Mouse (Mus musculus) v-Abl transformed pro-B cells (cell line): ENCODE measurements around the gene Lce1a1.
"Not testable (repeated sequence)": the region's sequence is repeated elsewhere in the genome, so short reads cannot be mapped to it uniquely, and the experiment has no call there.

Source experiments
- in situ Hi-C, 2 experiments: fragments of 400-800 bp; cut with MboI; formaldehyde crosslinking; loops; one replicate each; pipeline ENCODE4 v1.15.1; 2025; ENCODE audit not compliant: unreplicated experiment in 2 of 2

Lce1a1 gene

DNA sequence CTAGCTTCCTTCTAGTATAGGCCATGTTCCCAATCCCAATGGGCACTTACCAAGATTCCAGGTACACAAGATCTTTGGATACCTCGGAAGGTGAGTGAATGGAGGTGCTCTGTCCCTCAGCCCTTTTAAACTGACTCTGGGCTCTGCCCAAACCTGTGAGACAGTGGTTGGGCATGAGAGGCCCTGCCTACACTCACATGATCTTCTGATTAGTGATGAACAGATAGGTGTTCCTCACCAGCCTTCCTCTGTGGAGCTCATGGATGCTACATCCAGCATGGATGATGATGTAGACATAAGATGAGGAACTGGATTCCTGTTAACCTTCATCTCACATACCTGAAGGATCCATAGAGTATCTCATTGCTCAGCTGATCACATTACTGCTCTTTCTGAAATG, at the start of gene Lce1a1:
Gene Lce1a1, minus strand, starts transcription at position 101 of the 400 bp plus-strand sequence.
- in situ Hi-C loops = no loop called here

DNA sequence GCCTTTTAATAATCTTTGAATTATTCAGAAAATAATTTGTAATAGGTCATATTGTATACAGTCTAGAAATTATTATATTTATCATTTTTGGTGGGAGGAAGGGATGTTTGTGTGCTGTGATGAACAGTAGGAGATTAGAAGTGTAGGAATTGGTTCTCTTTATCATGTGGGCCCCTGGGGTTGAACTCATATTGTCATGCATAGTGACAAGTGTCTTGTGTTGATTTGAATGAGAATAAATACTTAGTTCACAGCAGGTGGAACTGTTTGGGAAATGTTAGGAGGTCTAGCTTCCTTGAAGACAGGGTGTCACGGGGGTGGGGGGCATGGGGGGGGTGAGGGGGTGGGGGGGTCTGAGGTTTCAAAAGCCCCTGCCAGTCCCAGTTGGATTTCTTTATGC, 46.5 kb upstream of the Lce1a1 start:
- in situ Hi-C loops = no loop called here

DNA sequence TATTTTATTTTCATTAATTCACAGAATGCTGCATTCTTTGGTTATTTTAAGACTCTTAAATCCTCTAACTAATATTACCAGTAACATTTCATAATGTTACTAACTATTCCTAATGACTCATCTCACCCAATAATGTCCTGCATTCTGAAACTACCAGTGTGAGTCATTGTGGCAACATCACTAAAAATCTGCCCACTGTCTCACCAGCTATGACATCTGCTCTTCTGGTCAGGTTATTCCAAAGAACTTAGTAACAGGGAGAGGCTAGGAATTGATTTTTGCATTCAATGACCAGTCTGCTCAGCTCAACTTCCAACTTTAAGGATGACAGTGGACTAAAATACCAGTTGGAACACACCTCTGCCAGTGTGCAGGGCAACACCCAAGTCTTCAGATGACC, 43.6 kb upstream of the Lce1a1 start:
- in situ Hi-C loops = no loop called here

DNA sequence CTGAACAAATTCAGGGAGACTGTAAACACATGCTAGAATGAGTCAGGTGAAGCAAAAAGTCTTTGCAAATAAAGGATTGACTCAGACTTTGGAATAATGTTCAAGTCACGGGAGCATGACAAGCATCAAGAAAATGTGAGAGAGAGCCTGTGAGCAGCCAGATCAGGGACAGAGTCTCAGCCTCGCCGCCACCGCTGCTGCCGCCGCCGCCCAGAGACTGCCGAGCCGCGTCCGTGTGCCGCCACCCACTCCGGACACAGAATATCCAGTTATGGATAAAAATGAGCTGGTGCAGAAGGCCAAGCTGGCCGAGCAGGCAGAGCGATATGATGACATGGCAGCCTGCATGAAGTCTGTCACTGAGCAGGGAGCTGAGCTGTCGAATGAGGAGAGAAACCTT, 41.0 kb upstream of the Lce1a1 start:
- in situ Hi-C loops = not testable (repeated sequence)

DNA sequence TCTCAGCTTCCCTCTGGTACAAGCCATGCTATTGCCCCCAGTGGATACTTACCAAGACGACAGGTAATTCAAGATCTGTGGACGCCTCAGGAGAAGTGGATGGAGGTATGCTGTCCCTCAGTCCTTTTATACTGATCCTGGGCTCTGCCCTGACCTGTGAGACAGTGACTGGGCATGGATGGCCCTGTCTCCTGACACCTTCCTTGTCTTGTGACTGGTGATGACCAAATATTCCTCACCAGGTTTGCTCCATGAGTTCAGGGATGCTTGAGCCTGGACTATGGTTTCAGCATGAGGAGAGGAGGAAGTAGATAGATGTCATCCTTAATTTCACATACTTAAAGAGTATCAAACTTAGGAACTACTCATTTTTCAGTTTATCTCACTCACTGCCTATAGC, 39.0 kb upstream of the Lce1a1 start, which contains the start of gene Lce1d:
Gene Lce1d, minus strand, starts transcription at position 101 of the 400 bp plus-strand sequence.
- in situ Hi-C loops = no loop called here

DNA sequence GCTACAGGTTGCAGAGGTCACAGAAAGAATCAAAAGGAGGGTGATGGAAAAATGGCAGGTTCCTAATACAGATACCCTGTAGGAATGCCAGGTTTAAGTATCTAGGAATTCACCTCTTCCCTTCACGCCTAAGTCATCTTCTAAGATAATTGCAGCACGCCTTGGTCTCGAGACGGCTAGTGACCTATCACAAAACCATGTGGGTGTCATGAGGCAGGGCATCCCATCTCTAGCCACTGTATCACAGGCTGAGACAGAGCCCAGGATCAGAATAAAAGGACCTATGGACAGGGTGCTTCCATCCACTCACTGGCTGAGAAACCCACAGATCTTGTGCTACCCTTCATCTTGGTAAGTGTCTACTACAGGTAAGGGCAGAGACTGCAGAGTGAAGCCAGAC, 30.8 kb upstream of the Lce1a1 start, which contains the start of gene Lce1c:
Gene Lce1c, plus strand, starts transcription at position 301 of the 400 bp plus-strand sequence.
- in situ Hi-C loops = no loop called here

DNA sequence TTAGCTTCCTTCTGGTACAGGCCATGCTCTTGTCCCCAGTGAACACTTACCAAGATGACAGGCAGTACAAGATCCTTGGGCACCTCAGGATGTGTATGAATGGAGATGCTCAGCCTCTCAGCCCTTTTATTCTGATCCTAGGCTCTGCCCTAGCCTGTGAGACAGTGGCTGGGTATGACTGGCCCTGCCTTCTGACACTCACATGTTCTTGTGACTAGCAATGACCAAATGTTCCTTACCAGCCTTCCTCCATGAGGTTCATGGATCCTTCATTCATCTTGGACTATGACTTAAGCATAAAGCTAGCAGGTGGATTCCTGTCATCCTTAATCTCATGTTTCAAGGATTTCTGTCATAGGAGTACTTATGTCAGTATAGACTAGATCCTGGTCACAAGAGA, 22.1 kb upstream of the Lce1a1 start, which contains the start of gene Lce1a2:
Gene Lce1a2, minus strand, starts transcription at position 101 of the 400 bp plus-strand sequence.
- in situ Hi-C loops = no loop called here

DNA sequence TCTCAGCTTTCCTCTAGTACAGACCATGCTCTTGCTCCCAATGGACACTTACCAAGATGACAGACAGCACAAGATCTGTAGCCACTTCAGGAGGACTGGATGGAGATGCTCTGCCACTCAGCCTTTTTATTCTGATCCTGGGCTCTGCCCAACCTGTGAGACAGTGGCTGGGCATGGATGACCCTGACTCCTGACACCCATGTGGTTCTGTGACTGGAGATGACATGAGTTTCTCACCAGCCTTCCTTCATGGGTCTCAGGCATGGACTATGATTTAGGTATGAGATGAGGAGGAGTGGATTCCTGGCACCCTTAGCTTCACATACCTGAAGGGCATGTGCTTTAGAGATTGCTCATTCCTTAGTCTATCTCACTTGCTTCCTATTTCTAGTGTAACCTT, 8.7 kb upstream of the Lce1a1 start, which contains the start of gene Lce1b:
Gene Lce1b, minus strand, starts transcription at position 101 of the 400 bp plus-strand sequence.
- in situ Hi-C loops = no loop called here

DNA sequence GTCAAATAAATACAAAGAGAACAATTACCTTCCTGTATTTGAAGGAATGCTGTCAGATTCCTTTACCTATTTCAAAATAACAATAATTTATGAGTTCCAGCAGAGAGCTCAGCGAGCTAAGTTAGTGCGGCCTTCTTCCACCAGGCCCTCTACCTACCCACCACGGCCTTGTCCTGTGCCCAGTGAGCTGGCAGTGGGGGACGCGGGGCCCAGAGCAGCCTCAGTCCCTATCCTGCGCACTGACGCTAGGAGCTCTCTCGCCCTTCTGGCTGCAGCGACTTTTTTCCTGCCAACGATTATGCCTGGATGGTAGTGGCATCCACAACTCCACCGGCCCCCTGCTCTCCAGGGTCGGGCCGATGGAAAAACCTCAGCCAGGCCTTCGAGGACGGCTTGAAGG, 8.3 kb downstream of the Lce1a1 start:
- in situ Hi-C loops = no loop called here

DNA sequence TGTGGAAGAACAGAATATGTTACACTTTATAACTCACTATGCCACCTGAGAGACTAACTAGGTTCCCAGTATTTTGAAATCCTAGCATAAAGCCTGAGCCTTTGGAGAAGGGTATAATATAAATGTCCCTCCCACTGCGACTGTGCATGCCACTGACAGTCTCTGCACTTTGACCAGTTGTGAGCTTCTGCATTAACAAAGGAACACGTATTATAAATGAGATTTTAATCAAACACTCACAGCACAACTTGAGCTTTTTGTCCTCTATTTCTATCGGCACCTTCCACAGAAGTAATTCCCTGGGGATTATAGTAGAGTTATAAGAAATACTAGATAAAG, 9.5 kb downstream of the Lce1a1 start:
- in situ Hi-C loops = no loop called here

DNA sequence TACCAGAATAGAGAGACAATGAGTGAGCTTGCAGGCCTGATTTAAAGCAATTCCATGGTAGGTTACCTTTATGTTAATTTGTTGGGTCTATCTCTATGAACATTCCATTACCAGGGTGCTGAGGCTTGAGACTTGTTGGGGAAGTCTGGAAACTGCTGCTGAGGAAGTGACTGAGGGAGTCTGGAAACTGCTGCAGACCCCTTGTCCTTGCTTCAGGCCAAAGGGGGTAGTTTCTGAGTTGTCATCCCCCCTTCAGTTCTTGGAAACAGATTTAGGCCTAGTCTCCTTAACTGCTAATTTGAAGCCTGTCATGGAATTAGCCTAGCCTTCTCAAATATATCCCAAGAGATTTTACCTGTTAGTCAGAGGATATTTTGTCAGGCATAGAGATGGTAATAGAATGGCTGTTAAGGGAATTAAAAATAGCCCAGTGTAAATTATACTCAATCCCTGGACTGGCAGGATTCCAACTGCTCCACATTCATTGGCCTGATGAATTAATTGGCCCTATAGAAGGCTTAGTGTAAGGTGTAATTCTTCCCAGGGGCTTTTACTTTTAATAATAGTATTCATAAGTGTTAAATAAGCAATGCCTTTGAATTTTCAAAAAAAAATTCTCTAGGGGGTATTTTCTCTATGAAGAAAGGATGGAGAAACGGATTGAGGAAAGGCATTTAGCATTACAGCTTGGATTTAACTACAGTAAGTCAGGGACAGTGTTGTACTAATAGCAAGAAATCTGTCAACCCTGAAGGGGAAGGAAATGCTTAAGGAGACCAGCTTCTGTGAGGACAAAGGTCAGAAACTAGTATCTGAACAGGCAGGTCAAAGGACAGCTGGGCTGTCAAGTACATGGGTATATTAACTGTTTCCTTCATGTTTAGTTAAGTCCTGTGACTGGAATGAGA, 10.1 kb downstream of the Lce1a1 start:
- in situ Hi-C loops = no loop called here

DNA sequence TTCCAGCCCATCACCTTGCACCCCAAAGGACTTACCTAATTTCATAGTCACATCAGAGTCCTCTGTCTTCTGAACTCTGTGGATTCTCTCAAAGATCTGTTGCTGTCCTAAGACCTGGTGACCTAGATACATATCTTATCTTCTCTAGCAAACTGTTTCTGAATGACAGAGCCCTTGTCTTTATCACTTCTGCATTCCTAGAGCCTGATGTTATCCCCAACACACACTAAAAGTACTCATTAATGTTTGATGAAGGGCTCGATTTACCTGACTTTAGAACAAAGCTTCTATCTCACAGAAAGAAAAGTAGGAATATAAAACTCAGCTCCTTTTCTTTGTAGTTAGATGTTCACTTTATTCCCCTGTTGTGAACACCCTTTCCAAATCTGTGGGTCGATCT, 26.5 kb downstream of the Lce1a1 start, which contains the start of gene Lce6a:
Gene Lce6a, minus strand, starts transcription at position 101 of the 400 bp plus-strand sequence.
- in situ Hi-C loops = loop anchor here in 1 of 2 experiments (25.0 kb wide), 1 partner anchor 484 kb away; the partner anchor contains the start of gene Lelp1

DNA sequence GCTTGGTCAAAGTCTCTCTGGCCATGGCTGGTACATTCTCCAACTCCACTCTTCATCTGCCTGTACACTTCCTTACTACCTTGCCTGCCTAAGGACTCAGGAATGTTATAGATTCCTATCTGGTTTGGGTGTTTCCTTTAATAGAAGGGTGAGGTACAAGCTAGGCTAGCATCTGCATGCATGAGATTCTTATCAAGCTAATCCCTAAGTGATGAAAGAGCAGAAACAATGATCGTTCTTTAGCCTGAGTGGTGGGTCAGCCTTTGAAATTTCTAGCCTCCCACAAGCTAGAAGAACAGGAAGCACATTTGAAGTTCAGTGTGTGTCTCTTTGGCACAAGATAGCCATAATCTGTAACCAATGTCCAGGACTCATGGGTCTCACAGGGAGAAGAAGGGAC, 38.3 kb downstream of the Lce1a1 start:
- in situ Hi-C loops = loop anchor here in 1 of 2 experiments (25.0 kb wide), 1 partner anchor 473 kb away; the partner anchor contains the start of gene Lelp1

DNA sequence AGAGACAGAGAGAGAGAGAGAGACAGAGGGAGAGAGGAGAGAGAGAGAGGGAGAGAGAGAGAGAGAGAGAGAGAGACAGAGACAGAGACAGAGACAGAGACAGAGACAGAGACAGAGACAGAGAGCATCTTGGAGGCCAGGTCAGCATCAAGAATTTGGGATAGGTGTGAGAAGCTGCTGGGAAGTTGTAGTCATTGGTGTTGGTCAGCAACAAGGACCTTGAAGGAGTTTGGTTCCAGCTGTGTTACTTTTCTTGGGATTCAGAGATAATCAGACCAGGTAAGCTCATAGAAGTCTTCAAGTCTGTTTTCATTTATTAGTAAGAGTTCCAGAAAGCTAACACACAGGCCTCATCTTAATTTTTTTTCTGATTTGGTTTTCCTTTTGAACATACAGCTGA, 40.7 kb downstream of the Lce1a1 start, which contains the start of gene 2210017I01Rik:
Gene 2210017I01Rik, minus strand, starts transcription at position 101 of the 400 bp plus-strand sequence.
- in situ Hi-C loops = loop anchor here in 1 of 2 experiments (25.0 kb wide), 1 partner anchor 470 kb away; the partner anchor contains the start of gene Lelp1

DNA sequence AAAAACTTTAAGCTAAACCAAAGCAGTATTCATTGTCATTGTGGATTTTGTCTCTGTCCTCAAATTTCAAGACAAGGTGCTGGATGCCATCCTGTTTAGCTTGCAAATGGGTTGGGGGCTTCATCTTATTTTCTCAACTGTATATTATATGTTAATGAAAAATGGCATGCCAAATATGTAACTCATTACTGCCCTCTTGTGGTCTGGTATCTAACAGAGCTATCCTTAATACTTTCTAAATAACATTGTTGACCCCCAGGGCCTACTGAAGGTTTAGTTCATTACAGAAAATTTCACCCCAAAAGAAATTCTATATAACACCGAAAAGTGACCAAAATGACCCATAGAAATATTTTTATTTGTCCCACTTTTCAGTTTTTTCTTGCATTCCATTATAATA, 45.9 kb downstream of the Lce1a1 start:
- in situ Hi-C loops = loop anchor here in 1 of 2 experiments (25.0 kb wide), 1 partner anchor 465 kb away; the partner anchor contains the start of gene Lelp1

DNA sequence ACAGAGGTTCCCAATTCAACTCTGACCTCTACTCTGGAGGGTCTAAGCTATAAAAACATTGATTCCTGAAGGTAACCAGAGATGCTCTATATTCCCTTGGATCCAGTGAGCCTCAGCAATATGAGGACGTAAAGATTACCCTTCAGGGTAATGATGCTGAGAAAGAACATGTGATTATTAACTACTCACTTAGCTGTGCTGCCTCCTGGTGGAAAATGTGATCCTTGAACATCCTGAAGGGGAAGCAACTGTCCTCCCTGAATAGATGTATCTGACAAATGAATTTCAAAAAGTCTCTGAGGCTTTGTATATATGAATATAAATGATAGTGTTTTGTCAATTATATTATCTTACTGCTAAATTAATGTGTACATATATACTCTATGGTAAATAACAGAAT, 47.7 kb downstream of the Lce1a1 start:
- in situ Hi-C loops = loop anchor here in 1 of 2 experiments (25.0 kb wide), 1 partner anchor 463 kb away; the partner anchor contains the start of gene Lelp1

DNA sequence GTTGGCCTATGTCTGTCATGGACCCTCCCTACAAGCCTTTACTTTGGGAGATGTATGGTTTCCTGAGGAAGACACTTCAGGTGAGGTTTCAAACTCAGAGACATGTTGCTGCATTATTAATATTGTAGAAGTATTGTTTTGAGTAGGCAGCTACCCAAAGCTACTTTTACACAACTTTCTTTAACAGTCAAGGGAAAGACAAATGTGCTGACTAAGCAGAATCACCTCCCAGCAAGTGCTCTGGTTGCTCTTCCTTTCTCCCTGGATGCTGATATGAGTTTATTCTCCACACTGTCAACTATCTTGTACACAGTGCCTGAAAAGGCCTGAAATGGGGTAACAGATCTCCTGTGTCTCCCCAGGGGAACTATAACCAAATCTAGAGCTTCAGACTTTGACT, 48.1 kb downstream of the Lce1a1 start:
- in situ Hi-C loops = loop anchor here (10.0 to 25.0 kb wide), 2 partner anchors 445 to 463 kb away; partner anchors contain the start of gene Lelp1 (in 1 of the 2)

DNA sequence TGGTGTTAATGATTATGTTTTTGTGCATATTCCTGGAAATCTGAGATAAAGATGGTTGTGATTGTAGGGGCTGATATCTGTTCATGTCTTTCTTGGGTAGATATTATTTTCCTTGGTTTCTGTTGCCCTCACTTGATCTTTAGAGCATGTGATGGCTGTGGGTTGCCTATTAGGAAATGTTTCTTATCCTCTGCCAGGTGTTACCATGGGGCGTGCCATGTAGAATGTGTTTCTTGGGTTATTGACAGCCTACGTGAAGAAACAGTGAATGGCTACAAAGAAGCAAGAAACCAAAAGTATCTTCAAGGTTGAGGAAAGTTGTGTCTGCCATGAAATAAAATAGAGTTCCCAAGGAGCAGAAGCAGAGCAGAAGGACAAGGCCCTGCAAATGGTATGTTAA, 49.7 kb downstream of the Lce1a1 start:
- in situ Hi-C loops = loop anchor here in 1 of 2 experiments (10.0 kb wide), 1 partner anchor 444 kb away; no protein-coding TSS in a partner anchor
